Mouse (Mus musculus) kidney, adult 2 months (tissue): ENCODE measurements around the gene Creld1.

ENCODE experiments used
- CTCF ChIP-seq: fragments of 200-500 bp; conservative IDR thresholded peaks from 2 replicates; pipeline ENCODE4 v1.5.1; 2011; ENCODE audit warnings: low read depth, mild to moderate bottlenecking, control low read depth, low read length, moderate library complexity, mixed read lengths; ENCODE audit not compliant: insufficient read depth, insufficient read length
- POLR2A ChIP-seq: fragments of 200-500 bp; IDR thresholded peaks from one replicate; pipeline ENCODE4 v1.6.1; 2011; ENCODE audit warnings: low read depth, low read length, control low read depth

- TF ChIP-seq CTCF (no peak), POLR2A (no peak)
Observed at GRCm38 (mm10) chr6:113499346-113499745, 16.2 kb downstream of the Creld1 start.
